Mouse (Mus musculus) heart, postnatal 36 days (tissue): ENCODE measurements at regions not wholly inside any gene's neighbourhood (a gene's known extent, or its start where the extent isn't known, plus 50 kb on each side); places are given as distances from the start of the nearest gene placed in this dataset.

Experiments
- DNase-seq, 2 experiments: peaks; one replicate each; pipeline ENCODE4 v3.0.0; 2021 to 2022
- intact Hi-C: fragments of 180-260 bp; cut with DNase I; formaldehyde crosslinking; loops from one replicate; pipeline ENCODE4 v1.15.1; 2025

DNA sequence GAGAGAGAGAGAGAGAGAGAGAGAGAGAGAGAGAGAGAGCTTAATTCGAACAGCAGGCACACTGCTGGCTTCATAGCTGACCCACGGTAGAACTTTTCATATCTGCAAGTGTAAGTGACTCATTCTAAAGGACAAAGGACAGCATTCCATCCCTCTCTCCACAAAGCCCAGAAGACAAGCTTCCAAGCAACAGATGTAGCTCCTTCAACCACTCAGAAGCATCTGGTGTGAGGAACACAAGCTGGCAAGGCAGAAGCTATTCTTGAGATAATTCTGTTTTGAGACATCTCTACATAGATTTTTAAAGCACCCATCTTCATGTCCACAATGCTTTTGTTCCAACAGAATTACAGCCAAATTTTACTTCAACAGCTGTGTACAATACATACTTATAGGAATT is 294.2 kb upstream of the Gria1 start:
- no peak for DNase-seq
- intact Hi-C loops = no loop called here

DNA sequence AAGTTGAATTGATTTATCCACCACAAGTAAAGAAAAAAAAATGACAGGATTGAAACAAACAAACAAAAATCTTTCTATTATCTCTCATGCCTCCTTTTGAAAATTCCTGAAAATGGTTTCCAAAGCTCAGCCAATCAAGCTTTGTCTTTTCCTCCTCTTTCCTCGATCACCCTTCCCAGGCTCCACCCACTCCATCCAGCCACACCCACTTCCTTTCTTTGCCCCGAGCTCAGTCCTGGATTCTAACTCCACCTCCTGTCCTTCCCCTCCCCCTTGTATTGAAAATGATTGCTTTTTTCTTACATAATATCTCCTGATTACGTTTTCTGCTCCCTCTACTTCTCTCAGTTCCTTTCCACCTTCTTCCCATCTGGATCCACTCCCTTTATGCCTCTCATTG is 286.0 kb upstream of the Gria1 start:
- intact Hi-C loops = no loop called here
- no peak for DNase-seq

DNA sequence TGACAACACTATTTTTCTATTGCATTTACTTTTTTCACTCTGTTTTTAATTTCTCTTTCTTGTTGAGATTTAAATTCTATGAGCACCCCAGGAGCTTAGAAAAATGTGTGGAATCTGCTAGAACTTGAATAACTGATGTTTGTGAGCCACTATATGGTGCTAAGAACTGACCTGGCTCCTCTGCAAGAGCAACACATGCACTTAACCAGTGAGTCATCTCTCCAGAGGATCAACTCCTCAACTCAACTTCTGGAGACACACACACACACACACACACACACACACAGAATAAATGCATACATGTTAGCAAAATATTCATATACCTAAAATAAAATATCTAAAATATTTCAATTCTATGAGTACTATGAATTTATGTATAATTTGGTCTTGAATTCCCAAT is 285.0 kb upstream of the Gria1 start:
- no peak for DNase-seq
- intact Hi-C loops = no loop called here

DNA sequence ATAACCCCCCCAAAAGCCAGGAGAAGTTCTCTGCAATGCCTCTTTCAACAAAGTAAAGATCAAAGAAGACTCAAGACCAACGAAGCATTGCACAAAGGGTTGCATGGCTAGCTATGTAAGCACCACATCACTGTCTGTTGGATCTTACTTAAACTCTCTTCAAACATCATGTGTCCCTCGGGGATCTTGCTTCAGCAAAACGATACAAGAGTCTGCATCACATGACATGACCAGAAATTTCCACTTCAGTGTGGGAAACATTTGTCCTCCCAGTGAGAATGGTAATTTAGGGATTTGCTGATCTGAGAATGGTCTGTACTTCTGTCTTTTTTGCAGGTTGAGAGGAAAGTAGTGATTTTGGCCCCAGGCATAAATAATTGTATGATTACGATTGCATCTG is 283.6 kb upstream of the Gria1 start:
- intact Hi-C loops = no loop called here
- peak in 1 of 2 experiments; percentile 11 for DNase-seq

DNA sequence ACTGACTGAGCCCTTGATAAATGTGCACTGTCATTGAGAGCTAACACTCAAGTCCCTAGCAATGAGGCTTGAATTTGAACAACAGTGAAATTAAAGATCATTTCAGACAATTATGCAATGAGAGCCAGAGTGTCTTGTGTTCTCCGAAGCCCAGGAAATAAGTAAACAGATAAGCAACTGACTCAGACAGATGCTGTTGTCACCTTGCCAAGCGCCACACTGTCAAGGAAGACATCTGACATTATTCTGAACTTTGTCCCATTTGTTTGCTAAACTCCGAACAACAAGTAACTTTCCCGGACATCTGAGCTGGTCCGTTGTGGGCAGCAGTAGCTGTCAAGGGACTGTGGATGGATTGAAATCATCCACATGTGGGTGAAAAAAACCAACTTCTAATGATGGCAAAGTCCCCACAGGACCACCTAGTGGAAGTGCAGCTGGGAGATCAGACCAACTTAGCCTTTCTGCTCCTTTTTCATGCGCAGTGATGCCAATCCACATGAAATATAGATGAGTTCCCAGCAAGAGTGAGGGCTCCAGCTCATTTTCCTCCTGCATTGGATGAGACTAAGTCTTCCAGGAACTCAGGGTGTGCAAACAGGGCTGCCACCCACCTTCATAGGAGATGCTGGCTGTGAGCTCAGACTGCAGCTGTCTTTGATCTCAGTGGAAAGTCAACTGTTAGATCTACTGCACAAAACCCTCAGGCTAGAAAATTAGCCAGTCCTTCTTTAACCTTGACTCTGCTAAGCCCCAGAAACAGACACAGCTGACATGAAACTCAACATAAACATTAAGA is 282.8 kb upstream of the Gria1 start:
- intact Hi-C loops = no loop called here
- DNase-seq = peak; percentile 37 to 50

DNA sequence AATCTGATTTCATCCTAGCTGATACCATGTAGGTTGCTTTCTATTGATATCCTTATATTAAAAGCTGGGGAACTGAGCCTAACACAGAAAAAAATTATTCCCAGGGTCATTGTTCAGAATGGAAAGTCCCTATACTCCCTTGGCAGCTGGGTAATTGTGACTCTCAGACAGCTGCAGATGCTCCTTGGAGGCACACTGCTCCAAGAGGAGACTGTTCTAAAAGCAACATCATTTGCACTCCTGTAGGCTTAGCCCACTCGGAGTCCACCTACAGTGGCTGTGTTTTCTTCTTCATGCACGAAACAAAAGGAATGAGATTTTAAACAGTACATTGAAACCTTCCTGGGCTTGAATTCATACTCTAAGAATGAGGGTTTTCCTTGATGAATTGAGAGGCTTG is 269.3 kb upstream of the Gria1 start:
- intact Hi-C loops = no loop called here
- DNase-seq = no peak

DNA sequence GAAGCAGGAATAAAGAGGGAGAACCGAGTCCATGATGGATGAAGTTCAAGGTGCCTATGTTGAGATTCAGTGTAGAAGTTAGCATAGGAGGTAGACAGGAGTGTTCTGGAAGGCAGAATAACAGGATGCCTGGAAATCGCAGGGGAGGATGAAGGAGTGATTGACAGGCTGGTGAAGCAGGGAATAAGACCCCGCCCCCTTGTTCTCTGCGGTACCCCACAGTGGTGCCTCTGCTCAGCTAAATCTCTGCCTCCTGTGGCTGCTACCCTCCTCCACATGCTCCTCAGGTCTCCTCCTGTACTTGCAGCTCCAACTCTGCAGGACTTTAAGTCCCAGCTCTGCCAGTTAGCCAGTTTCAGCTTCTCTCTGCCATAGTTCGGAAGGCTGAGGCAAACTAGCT is 261.2 kb upstream of the Gria1 start:
- intact Hi-C loops = no loop called here

DNA sequence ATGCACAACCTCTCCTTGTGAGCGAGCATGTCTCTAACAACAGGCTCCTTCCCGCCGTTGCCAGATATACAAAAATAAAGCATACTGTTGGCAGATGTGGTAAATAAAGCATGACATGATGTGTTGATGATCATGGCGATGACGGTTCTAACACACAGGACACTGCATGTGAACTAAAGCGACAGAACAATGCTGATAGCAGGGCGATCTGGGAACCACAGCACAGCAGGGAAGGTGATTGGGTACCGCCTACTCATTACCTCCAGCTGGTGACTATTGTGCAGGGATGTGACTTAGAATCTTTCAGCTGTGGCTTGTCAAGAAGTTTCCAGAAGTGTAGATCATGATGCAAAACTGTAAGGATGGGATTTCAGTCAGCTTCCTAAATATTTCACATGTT is 260.5 kb upstream of the Gria1 start:
- DNase-seq = no peak
- intact Hi-C loops = no loop called here

More for the DNA sequence above, 261.2 kb upstream of the Gria1 start:
- no peak for DNase-seq

DNA sequence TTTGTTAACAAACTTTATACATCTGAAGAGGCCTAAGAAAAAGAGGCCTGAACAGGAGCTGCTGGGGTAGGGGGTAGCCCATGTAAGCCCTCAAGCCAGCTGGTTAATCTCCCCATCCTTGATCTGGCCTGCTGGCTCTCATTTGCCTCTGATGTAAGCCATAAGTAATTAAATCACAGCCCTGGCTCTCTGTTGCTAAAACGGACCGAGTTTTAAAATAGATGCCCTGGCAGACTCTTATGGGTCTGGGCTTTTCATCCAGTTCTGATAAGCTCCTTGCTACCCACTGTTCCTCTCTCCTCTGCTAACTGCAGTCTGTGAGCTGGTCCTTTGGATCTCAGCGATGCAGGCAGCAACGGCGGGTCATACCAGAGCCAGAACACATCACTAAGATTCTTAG is 259.3 kb upstream of the Gria1 start:
- DNase-seq = peak in 1 of 2 experiments; percentile 15
- intact Hi-C loops = no loop called here

DNA sequence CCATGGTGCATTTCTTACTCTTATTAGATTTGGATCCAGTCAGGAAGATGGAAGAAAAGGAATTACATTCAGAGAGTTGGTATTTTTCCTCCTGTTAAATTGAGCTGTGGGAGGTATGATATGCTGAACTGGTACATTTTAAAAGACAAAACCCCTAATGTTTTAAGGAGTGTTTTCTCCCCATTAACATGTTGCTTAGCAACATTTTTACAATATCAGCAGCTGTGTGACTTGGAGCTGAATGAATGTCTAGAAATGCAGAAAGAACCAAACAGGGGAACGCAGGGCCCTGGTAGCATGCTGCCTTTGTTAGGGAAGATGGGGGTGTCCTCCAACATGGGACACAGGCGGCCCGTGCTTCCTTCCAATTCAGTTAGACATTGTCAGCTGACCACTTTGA is 257.5 kb upstream of the Gria1 start:
- DNase-seq = no peak
- intact Hi-C loops = no loop called here

DNA sequence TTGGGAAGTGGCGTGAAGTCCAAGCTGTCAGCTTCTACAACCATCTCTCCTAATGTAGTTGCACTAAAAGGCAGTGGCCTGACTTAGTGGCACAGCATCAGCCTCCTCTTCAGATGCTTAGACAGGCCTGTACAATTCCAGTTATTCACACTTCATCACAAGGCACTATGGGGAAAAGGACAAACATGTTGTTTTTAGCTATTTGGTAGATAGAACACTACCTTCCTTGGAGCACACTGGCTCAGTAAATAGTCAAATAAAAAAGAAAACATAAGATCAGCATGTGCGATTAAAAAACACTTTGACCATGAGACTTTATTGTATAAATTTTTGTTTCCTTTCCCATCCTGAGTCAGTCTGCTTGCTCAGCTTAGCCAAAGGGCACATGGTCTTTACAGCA is 250.7 kb upstream of the Gria1 start:
- no peak for DNase-seq
- intact Hi-C loops = no loop called here

DNA sequence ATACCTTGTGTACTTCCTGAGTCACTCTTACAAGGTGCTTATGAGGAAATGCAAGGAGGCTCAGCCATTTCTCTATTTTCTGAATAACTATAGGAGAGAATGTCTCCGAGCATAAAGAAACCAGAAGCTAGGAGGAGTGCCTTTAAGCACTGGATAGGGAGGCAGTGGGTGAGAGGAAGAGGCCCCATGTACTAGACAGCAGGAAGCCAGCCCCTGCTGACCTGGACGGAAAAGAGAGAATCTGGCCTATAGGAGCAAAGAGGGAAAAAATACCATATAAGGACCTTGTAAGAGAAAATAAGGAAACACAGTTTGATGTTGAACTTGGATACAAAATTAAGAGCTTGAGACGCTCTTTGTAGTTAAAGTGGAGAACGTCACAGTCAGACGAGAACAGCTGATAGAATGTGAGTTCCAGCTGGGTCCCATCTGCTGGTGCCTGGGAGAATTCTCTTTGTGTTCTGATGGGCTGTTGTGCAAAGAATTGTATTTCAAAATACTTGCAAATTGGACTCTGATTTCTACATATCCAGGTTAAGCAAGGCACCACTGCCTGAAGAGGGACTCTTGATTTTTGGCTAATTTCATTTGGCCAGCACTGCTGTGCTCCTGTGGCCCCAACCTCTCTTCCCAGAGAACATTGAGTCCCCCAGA is 248.6 kb upstream of the Gria1 start:
- intact Hi-C loops = no loop called here

DNA sequence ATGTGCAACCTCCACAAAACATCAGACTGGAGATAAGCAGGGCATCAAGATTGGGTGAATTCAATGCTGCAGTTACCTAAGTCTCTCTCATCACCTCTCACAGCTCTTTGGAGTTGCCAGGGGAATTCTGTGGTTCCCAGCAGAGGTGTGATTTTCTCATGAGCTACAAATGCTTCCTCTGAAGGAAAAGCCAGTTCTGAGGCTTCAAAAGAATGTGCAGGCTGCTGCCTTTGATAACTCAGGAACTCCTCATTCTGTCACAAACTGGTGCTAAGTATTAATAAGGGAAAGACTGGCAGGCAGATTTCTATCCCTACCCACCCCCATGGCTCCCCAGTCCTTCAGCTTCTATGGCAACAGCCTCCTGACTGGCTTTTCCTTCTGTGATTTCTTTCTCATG is 243.8 kb upstream of the Gria1 start:
- no peak for DNase-seq
- intact Hi-C loops = no loop called here

More for the DNA sequence above, 248.6 kb upstream of the Gria1 start:
- DNase-seq = peak; percentile 19 to 26

DNA sequence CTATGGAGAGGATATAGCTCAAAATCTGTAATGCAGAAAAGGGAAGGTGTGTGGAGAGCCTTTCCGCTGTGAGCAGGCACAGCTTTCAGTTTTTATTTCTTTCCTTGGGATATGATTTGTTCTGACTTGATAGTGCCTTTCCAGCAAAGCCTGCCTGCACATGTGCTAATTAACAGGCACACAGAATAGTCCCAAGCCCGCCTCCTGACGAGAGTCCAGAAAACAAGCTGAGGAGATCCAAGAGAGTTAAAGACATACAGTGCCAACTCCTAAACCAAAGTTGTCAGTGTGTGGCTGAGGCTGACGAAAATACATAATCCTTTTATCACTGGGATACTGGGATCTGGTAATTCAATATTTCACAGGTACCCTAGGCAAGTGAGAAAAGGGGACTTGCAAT is 224.8 kb upstream of the Gria1 start:
- intact Hi-C loops = no loop called here
- DNase-seq = no peak

DNA sequence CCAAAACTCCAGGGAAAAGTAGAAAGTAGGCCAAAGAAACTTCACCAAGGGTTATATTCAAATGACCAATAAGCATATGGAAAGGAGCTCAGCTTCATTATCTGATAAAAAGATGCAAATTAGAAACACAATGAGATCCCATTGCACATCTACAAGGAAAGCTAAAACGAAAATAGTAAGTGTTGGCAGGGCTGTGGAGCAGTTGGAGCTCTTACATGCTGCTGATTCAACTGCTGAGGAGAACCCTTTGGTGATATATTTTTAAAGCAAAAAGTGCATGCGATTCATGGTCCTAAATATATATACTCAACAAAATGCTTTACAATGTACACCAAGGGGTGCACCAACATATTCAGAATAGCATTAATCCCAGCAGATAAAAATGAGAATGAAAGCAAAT is 218.5 kb upstream of the Gria1 start:
- intact Hi-C loops = no loop called here
- no peak for DNase-seq

DNA sequence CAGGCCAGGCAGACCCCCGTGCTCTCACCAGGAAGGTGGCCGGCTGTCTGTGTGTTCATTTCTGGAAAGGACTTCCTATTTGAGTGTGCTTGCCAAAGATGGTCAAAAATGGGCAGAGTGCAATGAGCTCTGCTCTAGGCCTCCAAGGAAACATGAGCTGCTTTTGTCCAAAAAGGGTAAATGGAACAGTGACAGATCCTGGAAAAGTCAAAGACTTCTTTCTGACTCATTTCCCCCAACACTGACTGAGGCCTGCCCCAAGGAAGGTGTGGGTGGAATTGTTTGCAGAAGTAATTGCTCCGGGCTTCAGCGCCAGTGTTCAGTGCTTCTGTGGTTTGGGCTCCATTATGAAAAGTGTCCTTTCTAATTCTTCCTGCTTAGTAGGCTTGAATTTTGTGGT is 203.9 kb upstream of the Gria1 start:
- intact Hi-C loops = no loop called here
- no peak for DNase-seq

DNA sequence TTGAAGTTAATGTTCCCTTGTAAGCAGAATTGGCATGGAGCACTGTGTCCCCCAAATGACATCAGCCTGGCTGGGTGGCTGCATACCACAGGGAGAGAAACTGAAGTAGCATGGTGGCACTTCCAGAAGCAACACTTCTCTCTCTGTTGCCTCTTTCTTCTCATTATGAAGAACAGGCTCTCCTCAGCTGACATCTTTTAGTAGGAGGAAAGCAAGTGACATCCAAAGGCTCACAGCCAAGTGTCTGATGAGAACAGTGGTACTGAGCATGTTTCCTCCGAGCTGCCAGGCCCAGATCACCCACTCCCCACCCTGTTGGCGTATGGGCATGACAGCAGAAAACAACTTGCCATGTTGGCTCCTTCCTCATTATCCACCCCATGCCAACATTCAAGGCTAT is 201.0 kb upstream of the Gria1 start:
- no peak for DNase-seq
- intact Hi-C loops = no loop called here

DNA sequence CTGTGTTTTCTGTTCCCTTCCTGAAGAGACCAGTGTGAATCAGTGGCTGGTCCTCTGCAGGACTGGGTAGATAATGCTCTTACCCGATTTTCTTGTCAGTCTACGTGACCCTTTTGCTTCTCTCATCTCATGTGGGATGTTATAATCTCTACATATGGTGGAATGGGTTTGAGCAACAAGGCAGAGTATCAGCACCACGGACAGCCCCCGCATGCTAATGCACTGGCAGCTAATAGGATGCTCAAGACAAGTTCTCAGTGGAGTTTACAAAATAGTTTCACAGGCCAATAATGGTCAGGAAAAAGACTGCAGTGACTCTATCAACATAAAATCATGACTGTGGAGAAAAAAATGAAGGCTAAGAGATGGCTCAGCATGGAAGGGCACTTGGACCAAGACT is 199.1 kb upstream of the Gria1 start:
- no peak for DNase-seq
- intact Hi-C loops = no loop called here

DNA sequence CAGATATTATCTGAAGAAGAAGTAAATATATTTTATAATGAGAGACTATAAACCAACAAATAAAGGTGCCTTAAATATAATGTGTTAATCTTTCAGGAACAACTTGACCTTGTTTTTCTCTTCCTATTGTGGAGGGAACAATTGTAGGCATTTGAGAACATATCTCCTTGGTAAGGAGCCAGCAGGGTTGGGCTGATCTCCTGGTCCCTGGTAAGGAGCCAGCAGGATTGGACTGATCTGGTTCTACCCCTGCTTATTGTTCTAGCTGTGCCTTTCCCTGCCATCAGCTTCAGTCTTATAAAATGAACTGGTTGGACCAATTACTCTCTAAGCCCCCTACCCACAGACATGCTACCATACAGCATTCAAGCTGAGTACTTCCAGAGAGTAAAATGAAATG is 187.7 kb upstream of the Gria1 start:
- intact Hi-C loops = no loop called here
- peak in 1 of 2 experiments; percentile 4 for DNase-seq

DNA sequence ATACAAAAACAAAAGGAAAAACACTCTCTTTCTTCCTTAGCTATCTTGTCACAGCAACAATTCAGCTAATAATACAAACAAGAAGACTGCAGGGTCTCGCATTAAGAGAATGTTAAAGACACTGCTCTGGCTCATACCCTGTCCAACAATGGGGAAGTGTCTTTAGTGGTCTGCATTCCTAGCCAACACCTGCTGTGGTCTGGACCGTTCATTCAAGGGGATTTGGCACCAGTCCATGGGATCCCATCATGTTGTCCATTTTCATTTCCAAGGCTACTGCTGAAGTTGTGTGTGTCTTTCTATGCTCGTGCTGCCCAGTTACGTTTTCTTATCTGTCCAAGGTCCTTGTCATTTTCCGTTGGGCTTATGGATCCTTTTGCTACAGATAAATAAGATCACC is 183.7 kb upstream of the Gria1 start:
- no peak for DNase-seq
- intact Hi-C loops = no loop called here

DNA sequence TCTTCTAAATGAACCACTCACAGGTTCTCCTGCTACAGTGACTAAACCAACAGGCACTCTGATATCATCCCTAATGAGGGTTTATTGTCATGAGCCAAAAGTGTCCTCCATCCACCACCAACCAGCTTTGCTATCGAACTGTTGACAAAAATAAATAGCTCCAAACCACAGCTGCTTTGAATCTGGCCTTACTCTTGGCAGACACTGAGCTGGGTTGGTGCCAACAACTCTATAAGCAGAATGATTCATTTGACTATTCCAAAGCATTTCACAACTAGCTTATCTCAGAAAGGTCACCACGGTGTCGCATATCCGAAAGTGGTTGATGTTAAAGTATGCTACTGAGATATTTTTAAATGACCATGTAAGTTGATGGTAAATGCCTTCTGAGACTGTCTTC is 148.5 kb upstream of the Gria1 start:
- intact Hi-C loops = no loop called here
- DNase-seq = peak; percentile 60 to 62

DNA sequence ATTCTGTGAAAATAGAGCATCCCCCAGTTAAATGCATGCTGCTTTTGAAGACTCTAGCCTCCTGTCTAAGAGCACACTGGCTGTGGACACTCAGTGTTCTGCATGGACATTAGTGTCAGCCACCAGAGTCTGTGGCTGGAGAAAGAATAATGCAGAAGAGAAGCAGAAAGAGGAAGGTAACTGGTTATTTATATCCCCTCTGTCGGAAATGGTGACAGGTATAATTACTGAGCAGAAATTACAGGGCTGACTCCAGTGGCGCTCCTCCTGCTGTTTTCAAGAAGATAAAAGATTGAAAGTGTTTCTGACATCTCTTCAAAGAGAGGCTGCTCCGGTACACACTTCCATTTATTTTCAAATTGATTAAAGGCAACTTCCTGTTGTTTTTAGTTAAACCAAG is 139.5 kb upstream of the Gria1 start:
- DNase-seq = no peak
- intact Hi-C loops = no loop called here

DNA sequence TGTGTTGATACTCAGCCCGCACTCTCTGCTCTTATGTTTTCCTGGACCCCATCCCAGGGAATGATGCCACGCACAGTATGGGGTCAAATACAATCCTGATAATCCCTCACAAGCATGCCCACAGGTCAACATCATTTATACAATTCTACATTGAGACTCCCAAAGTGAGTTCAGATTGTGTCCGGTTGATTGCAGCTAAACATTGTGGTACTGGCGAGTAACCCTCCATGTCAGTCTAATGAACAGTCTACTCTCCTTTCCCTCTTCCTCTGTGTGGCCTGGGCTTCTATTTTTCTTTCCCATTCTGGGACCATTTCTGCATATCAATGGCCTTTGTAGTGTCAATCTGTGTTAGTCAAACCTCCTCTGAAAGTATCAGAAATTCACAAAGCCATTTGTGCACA is 112.6 kb upstream of the Gria1 start:
- intact Hi-C loops = no loop called here
- no peak for DNase-seq
